Mouse (Mus musculus): ENCODE measurements around the gene Atp5g3. TPM values are rescaled to one million over a fixed set of nuclear protein-coding genes. Genes with fewer than 3 reads are reported as not detected.

Gene Atp5g3
- total RNA-seq, 2 experiments from 2014 or later, result 473 to 508 TPM

DNA sequence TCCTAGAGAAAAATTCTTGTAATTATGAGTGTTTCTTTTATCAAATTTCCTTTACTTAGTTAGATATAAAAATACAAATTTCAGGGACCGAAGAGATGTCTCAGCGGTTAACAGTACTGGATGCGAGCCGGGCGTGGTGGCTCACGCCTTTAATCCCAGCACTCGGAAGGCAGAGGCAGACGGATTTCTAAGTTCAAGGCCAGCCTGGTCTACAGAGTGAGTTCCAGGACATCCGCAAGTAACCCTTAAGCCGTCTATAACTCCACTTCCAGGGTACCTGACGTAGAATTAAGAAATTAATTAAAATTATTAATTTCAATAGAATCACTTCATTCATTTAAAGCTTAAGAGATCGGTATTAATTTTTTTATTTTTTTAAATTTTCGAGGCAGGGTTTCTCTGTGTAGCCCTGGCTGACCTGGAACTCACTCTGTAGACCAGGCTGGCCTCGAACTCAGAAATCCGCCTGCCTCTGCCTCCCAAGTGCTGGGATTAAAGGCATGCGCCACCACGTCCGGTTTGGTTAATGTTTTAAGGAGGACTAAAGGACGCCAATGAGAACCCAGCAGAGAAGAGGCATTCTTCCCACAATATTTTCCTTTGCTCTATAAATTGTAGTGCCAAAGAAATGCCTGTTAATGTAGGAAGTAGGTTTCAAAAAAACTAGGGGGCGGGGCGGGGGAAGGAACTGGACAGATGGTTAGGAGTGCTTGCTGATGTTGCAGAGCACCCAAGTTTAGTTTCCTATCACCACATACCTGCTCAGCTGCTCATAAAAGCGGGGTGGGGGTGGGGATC lies 17.5 kb downstream of the Atp5g3 start:
- peak overlapping the region; percentile 69 for H3K4me3 ChIP-seq
- no peak for TF ChIP-seq CTCF (IDR thresholded peaks at IDR 0.05)
- H3K27ac ChIP-seq, result peak overlapping the region; percentile 92
- intact Hi-C loops (cut with DNase I), result loop anchor here (1.0 to 5.0 kb wide), 3 partner anchors 32 to 321 kb away; partner anchors contain the start of gene Chn1
- peak; percentile 25 to 28 for DNase-seq (ENCODE audit: extremely low spot score in 1 of 2, low spot score in 2 of 2)

DNA sequence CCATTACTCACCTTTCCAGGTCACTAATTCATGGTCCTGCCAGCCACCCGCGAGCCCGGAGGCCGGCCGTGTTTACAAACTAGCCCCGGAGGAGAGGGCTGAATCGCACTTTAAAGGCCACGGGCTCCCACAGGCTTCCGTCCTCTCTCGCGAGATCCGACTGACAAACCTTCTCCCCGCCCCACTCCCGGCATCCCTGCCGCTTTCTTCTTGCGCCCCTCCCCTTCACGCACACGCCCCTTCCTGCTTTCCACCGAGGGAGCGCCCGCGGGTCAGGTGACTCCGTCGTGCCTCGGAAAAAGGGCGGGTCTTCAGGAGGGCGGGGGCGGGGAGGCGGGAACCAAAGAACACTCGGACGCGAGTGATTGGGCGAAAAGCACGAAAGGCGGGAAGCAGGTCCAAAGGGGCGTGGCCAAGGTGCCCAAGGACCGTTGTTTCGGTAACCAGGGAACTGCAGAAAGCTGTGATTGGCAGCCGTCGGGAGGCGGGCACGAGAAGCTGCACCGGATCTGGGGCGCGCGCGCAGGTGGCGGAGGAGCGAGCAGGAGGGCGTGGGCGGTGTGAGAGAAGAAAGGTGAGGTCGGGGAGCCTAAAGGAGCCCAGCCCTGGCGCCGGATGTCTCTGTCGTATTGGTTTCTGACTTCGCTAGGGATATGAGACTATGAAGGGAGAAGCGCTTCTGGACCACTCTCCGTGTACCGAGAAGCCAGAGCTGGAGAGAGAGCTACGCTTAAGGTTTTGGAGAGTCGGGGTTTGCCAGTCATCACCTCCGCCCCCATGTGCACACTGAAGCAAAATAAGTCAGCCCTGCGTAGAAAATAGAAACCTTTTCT lies 18.4 kb downstream of the Atp5g3 start, which contains the start of gene Atf2:
Gene Atf2 (minus strand): TSS at position 176 of the 833 bp plus-strand sequence.
- intact Hi-C loops (cut with DNase I), result loop anchor here (1.0 to 5.0 kb wide), 3 partner anchors 18 to 320 kb away; partner anchors contain the start of gene Chn1
- peak within 1 kb of the TSS; percentile 99 for H3K27ac ChIP-seq
- TF ChIP-seq CTCF (IDR thresholded peaks at IDR 0.05), result no peak
- DNase-seq (ENCODE audit: extremely low spot score in 1 of 2, low spot score in 2 of 2), result peak; percentile 97 to 99
- H3K4me3 ChIP-seq, result peak within 1 kb of the TSS; percentile 99

DNA sequence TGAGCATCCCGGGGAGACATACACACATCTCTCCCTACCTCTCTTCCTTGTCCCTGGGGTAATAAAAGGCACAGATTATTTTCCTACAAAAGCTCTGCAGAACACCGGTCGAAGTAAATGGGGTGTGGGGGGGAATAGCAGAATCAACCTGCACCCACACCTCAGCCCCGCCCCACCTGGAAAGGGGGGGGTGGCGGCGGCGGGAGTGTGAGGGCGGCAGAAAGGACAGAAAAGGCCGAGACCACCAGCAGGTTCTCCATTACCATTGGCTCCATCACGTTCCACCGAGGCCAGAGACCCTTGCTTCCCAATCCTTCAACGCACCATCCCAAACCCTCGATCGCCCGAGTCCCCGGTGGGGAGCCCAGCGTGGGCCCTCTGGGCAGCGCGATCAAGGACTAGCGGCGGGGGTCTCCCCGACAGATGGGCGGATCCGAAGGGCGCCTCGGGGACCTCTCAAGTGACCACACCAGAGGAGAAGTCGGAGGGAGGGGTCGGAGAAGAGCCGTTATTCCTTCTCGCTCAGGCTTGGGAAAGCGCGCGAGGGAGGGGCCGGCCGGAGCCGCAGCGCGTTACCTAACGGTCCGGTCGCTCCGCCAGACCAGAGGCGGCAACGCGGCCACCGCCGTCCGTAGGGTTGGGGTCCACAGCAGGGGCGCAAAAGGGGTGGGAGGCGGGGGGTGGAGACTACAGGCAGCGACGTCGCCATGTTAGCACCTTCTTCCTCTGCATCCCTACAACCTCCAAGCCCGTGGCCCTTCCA lies 19.2 kb downstream of the Atp5g3 start:
- no peak for TF ChIP-seq CTCF (IDR thresholded peaks at IDR 0.05)
- peak overlapping the region; percentile 99 for H3K4me3 ChIP-seq
- DNase-seq (ENCODE audit: extremely low spot score in 1 of 2, low spot score in 2 of 2), result peak in 1 of 2 experiments; percentile 38
- intact Hi-C loops (cut with DNase I), result loop anchor here (1.0 to 5.0 kb wide), 3 partner anchors 18 to 320 kb away; partner anchors contain the start of gene Chn1
- peak overlapping the region; percentile 99 for H3K27ac ChIP-seq

DNA sequence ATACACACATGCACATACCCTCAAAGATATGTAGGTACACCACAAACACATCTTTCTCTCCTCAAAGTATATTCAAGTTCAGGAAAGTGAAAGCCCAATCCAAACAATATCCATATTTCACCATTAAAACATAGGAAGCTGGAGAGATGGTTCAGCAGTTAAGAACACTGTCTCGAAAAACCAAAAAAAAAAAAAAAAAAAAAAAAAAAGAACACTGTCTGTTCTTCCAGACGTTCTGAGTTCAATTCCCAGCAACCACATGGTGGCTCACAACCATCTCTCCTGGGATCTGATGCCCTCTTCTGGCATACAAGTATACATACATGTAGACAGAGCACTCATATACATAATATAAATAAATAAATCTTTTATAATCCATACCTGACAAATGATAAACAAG lies 25.1 kb downstream of the Atp5g3 start:
- TF ChIP-seq CTCF (IDR thresholded peaks at IDR 0.05), result peak; percentile 9; the same call in 1 of the 2 replicates
- H3K27ac ChIP-seq, result no peak overlapping the region
- no peak for DNase-seq (ENCODE audit: extremely low spot score in 1 of 2, low spot score in 2 of 2)
- no peak overlapping the region for H3K4me3 ChIP-seq
- intact Hi-C loops (cut with DNase I), result no loop called here

DNA sequence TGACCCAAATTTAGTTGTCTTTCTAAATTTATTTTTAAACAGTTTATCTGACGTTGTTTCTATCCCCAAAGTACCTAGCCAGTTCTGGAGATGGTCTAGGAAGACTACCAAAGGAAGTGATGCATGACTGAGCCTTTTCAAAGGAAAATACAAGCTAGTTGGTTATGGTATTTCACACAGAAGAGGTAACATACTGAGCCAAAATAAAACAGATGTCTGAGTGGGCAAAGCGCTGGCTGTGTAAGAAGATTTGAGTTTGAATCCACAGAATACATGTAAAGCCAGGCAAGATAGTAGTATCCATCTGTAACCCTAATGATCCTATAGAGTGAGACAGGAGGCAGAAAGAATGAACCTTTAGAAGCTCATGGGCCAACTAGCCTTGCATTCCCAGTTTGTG lies 33.2 kb downstream of the Atp5g3 start:
- TF ChIP-seq CTCF (IDR thresholded peaks at IDR 0.05), result no peak
- H3K4me3 ChIP-seq, result no peak overlapping the region
- intact Hi-C loops (cut with DNase I), result no loop called here
- no peak for DNase-seq (ENCODE audit: extremely low spot score in 1 of 2, low spot score in 2 of 2)
- no peak overlapping the region for H3K27ac ChIP-seq

DNA sequence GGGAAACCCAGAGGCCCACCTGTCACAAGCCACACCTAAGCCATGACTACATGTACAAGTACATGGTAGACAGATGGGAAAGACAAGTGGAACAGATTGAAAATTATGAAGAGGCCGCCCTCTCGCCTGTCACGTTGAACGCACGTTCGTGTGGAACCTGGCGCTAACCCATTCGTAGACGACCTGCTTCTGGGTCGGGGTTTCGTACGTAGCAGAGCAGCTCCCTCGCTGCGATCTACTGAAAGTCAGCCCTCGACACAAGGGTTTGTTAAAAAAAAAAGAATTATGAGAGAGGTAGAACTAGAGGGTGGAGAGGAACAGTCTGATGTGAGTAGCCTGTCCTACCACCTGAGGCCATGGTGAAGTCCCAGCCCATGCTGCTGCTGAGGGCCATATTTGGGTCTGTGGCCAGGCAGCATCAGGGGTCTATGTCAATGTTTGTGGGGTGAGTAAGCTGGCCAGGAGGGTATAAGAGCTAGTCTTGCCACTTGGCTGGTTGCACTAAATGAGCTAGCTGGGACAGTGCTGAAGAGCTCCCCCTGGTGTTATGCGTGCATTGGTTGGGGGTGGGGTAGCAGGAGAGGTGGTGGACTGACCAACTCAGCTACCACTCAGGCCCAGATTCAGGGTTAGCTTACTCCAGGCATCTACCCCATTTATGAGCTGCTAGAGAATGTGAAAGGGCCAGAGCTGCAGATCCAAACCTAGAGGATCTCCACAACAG lies 43.2 kb downstream of the Atp5g3 start:
- DNase-seq (ENCODE audit: extremely low spot score in 1 of 2, low spot score in 2 of 2), result peak; percentile 47 to 75
- Histone ChIP-seq H3K4me3 (no peak overlapping the region), H3K27ac (no peak overlapping the region)
- intact Hi-C loops (cut with DNase I), result no loop called here
- TF ChIP-seq CTCF (IDR thresholded peaks at IDR 0.05), result peak; percentile 41

DNA sequence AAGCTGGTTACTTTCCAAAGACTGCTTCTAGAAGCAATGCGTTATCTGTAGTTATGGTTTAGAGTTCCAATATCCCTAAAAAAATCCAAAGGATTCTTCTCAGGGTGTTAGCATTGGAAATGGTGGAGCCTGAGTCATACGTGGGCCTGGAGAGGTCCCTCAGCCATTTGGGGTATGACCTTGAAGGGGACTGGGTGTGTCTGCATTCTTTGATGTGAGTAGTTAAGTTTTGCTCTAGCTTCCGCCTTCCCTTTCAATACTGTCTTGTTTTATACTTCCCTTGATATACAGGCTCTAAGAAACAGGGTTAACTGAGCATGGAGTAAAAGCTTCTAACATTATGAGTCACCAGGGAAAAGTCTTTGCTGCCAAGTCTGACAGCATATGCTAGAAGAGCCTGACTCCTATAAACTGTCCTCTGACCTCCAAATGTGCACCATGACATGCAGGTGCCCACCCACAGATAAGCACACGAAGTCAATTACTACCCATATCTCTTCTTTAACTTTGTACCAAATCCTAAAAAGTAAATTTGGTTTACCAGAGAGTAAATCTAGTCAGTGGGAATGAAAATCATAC lies 51.0 kb downstream of the Atp5g3 start:
- Histone ChIP-seq H3K4me3 (no peak overlapping the region), H3K27ac (no peak overlapping the region)
- TF ChIP-seq CTCF (IDR thresholded peaks at IDR 0.05), result no peak
- no peak for DNase-seq (ENCODE audit: extremely low spot score in 1 of 2, low spot score in 2 of 2)
- intact Hi-C loops (cut with DNase I), result no loop called here

Other genes with a start within 250 kb of the Atp5g3 start
- 1,000 to 10,000 TPM; 1,492 to 1,637 TPM for gene Chn1, start 136.0 kb downstream of the Atp5g3 start, total RNA-seq (2021)
- 100 to 1,000 TPM; 163 to 167 TPM for gene Atf2, start 18.7 kb downstream of the Atp5g3 start, total RNA-seq (2021)